Mouse (Mus musculus): ENCODE results near the gene Mzt1.
A peak's percentile ranks its signal among the peaks of the same experiment; 100 is the strongest.
"Not testable (repeated sequence)": the region's sequence is repeated elsewhere in the genome, so short reads cannot be mapped to it uniquely, and the experiment has no call there.

Gene Mzt1

GRCm38 (mm10) chr14:99046031-99046781 is at the start of gene Mzt1, which contains the start of gene Bora:
Mzt1 (minus strand) TSS chr14:99046134.
Bora (plus strand) TSS chr14:99046222.
- DNase-seq (ENCODE audit: extremely low spot score, low spot score) = peak; percentile 95

DNA sequence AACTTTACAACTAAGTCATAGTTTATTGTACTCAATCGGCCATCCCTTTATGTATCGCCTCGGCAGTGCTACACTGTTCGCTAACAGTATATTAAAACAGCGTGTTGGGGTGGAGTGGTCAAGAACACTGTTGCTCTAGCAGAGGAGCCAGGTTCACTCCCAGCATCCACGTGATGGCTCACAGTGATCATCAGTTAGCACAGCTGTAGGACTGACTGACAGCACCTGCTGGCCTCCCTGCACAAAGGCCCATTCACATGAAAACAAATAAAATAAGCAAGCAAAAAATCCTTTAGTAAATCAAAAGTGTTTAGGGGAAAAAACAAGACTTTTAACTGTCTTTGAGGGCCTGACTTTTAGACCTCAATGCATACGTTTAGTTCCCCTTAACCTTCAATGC is 43.0 kb upstream of the Mzt1 start:
- DNase-seq (ENCODE audit: extremely low spot score, low spot score) = no peak

GRCm38 (mm10) chr14:99071146-99071545 is 25.2 kb upstream of the Mzt1 start:
- DNase-seq (ENCODE audit: extremely low spot score, low spot score) = no peak

DNA sequence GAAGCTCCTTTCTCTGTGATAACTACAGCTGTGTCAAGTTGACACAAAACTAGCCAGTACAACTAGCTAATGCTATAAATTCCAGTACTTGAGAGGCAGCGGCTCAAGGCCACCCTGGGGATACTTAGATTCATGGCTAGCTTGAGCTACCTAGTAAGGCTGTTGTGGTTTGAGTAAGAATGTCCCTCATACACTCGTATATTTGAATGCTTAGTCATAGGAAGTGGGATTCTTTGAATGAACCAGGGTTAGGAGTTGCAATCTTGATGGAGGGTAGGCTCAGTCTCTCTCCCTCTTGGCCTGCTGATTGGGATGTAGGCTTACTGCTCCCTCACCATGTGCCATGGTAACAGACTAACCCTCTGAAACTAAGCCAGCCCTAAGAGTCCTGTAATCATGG is 17.2 kb upstream of the Mzt1 start:
- DNase-seq (ENCODE audit: extremely low spot score, low spot score) = no peak

DNA sequence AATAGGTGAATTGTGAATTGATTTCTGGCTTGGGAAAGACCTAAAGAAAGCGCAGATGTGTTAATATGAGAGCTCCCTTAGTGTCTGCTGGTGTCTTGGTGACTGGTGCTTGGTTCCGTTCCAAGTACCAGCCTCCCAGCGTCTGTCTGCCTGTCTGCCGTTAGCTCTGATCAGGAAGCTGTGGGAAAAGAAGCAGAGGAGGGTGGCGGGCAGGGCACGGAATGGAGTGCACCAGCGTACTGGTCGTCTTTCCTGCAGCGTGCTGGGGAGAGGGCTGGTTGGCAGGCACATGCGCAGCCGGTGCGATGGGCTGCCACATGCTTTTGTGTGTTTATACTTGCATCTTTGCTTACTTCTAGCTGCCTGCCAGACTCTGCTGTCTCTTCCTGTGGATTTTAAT is 14.7 kb upstream of the Mzt1 start:
- DNase-seq (ENCODE audit: extremely low spot score, low spot score) = no peak

GRCm38 (mm10) chr14:99058959-99059586 is 13.1 kb upstream of the Mzt1 start:
- no peak for DNase-seq (ENCODE audit: extremely low spot score, low spot score)

- no peak for DNase-seq (ENCODE audit: extremely low spot score, low spot score)
Observed at GRCm38 (mm10) chr14:99046782-99047181, 848 bp upstream of the Mzt1 start.

DNA sequence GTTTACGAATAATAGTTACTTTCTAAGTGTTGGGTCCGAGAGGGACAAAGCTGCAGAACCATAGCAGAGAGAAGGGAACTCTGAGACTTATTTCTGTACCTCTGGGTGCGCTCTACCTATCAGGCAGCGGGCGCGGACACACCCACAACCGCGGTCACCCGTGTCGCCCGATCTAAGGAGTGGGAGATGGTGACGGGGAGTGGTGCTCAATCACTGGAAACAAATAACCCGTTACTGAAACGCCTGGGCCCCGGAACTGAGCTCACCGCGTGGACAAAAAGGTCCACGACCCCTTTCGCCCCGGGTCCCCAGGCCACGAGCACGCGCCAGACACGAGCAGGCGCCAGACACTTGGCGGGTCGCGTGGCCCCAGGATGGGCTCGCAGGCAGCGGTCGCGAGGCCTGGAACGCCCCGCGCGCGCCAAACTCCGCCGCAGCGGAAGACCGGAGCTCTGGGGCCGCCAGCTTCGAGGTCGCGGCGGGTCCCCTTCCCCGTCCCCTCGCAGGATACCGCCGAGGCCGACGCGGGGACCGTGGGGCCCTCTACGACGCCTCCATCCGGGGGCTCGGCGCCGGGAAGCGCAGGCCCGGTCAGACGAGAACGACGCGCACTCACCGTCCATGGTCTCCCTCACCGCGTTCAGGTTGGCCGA is 430 bp downstream of the Mzt1 start:
- DNase-seq (ENCODE audit: extremely low spot score, low spot score) = peak; percentile 47

DNA sequence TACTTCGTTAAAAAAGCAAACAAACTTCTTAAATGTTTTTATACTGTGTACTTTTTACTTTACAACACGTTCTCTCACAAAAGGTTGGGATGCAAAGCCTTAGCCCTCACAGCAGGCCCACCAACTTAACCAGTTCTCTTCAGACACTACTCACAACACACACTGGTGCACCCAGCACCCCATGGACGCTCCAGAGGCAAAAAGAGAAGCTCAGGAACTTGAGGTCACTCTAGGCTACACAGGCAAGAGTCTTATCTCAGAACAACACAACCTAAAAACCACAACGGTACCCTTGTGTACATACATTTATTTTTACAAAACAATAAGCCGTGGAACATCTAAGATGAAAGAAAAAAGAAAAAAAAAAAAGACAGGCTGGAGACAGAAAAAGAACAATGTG is 1.2 kb downstream of the Mzt1 start:
- no peak for DNase-seq (ENCODE audit: extremely low spot score, low spot score)

DNA sequence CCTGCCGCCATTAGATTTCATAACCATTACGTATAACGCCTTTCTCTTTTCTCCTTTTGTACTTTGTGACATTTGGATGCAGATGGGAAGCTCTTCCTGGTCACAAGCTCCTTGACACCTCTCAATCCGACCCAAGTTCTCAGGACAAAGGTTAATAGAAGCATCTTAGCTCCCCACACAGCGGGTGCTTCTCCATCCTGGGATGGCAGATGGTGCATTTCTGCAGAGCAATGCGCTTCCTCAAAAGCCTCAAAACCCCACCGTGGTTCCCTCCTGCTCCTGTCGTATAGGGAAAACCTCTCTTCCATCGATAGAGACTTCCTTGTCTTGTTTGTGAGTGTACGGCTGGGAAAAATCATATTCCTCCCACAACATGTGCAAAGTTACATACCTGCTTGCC is 1.8 kb downstream of the Mzt1 start:
- DNase-seq (ENCODE audit: extremely low spot score, low spot score) = no peak

GRCm38 (mm10) chr14:99043499-99043898 is 2.4 kb downstream of the Mzt1 start:
- DNase-seq (ENCODE audit: extremely low spot score, low spot score) = no peak

DNA sequence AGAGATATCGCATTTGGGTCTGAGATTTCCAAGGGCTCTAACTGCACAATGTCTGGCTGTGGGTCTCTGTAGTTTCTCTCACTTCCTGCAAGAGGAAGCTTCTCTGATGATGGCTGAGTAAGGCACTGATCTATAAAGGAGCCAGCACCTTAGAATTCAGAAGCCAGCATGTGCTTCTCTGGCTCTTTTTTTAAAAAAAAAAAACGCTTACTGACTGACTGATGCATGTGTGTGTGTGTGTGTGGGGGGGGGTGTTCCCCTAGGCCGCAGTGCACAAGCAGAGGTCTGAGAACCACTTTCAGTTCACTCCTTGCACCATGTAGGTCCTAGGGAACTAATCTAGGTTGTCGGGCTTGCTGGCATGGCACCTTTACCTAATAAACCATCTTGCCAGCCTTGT is 4.5 kb downstream of the Mzt1 start:
- DNase-seq (ENCODE audit: extremely low spot score, low spot score) = no peak

DNA sequence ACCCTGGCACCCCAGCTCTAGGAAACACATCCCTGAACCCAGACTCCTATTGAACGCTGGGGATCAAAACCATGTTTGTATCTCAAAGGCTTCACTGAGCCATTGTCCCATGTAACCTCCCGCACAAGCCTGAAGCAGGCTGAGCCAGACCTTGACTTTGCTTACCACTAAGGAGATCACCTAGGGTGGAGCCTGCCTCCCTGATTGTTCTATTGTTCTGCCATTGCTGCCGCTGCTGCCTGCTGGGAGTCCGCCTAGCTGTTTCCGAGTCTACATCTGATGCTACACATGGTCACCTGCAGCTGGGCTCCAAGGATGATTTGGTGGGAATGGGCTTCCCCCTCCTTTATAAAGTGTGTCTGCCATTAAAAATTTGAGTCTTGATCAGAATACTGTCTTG is 6.6 kb downstream of the Mzt1 start:
- not testable (repeated sequence) for DNase-seq (ENCODE audit: extremely low spot score, low spot score)

GRCm38 (mm10) chr14:99037703-99038102 is 8.2 kb downstream of the Mzt1 start:
- DNase-seq (ENCODE audit: extremely low spot score, low spot score) = no peak

GRCm38 (mm10) chr14:99036039-99036438 is 9.9 kb downstream of the Mzt1 start:
- no peak for DNase-seq (ENCODE audit: extremely low spot score, low spot score)

DNA sequence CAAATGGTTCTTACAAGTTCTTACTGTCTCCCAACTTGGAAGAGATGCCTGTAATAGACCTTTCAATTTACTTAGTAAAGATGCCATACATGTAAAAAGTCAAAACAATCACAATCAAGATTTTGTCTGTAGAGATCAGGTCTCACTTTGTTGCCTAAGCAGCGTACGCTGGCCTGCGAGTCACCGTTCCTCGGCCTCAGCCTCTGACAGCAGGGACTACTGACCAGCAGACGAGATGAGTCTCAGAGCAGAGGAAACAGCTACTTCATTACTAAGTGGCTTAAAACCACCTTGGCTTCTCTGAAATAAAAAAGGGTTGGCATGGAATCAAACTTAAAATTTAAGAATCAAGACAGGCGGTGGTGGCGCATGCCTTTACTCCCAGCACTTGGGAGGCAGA is 11.1 kb downstream of the Mzt1 start:
- DNase-seq (ENCODE audit: extremely low spot score, low spot score) = not testable (repeated sequence)

- no peak for DNase-seq (ENCODE audit: extremely low spot score, low spot score)
Observed at GRCm38 (mm10) chr14:99032596-99032995, 13.3 kb downstream of the Mzt1 start.

DNA sequence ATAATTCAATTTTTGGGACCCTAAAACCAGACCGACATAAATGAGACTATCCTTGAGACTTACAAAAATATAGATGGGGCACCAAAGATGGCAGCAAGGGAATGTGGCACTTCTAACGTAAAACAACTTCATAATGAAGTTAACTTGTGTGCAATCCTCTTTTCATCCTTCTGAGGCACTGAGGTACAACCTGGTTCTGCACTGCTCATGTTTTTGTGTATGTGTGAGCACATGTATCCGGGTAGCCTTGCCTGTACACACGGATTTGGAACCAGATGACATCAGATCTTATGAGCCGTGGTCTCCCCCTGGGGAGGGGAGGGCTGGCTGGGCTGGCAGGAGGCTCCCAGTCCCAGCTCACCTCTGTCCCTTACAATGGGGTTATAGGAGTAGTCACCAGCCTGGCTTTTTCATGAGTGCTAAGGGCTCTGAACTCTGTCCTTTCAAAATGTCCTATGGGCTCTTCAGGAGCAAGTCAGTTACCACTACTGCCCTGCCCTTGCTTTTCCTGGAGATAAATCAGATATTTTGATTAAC is 14.5 kb downstream of the Mzt1 start:
- no peak for DNase-seq (ENCODE audit: extremely low spot score, low spot score)

GRCm38 (mm10) chr14:99029987-99030386 is 15.9 kb downstream of the Mzt1 start:
- DNase-seq (ENCODE audit: extremely low spot score, low spot score) = no peak

- no peak for DNase-seq (ENCODE audit: extremely low spot score, low spot score)
Observed at GRCm38 (mm10) chr14:99022346-99023086, 23.4 kb downstream of the Mzt1 start.

DNA sequence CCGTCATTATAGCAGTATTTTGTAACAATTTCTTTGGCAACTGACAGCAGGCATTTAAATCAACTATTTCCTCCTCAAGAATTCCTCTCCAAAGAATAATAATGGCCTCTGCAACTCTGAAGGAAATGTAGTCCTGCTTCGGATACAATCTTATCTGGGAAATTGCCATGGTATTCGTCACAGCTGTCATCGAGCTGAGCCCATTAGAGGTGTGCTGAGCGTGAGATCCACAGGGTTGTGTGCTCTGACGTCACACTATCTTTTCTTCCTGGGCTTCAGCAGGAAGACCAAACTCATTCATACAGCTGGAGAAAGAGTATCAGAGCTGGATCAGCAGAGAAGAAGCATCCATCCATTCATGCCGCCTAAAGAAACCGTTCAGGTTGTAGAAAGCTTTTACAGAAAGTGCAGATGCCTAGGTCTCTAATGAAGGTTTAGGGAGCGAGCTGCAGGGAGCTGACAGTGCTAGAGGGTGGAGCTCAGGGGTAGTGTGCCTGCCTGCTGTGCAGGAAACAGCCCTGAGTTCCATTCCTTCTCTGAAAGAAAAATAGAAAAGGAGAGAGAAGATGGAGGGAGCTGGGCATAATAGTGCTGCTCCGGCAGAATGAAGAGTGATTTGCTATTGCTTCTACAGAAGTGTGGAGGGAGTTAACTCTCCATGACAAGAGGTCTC is 26.7 kb downstream of the Mzt1 start:
- no peak for DNase-seq (ENCODE audit: extremely low spot score, low spot score)

All from neural tube, embryonic 10.5 days (tissue).